Mouse (Mus musculus) olfactory bulb, adult 2 months (tissue): Measurements from ENCODE around the gene Eya4.

Experiments used
- CTCF ChIP-seq: fragments of 200-500 bp; IDR thresholded peaks from 2 replicates; pipeline ENCODE4 v1.5.1; 2012; ENCODE audit warnings: low read depth, mild to moderate bottlenecking, low read length, moderate library complexity; ENCODE audit not compliant: insufficient read depth
- POLR2A ChIP-seq: fragments of 200-500 bp; IDR thresholded peaks from 2 replicates; pipeline ENCODE4 v1.6.1; 2012; ENCODE audit warnings: mild to moderate bottlenecking, low read depth, low read length, moderate library complexity; ENCODE audit not compliant: insufficient read depth

- TF ChIP-seq POLR2A = no peak
- no peak for TF ChIP-seq CTCF
Observed at GRCm38 (mm10) chr10:23073431-23073830, 277.2 kb downstream of the Eya4 start.
